Mouse (Mus musculus): ENCODE data around the gene Vmn1r112. TPM values are rescaled to one million over a fixed set of nuclear protein-coding genes. Genes with fewer than 3 reads are reported as not detected.
"Not testable (repeated sequence)": the region's sequence is repeated elsewhere in the genome, so short reads cannot be mapped to it uniquely, and the experiment has no call there.

Gene Vmn1r112
- not detected in 2 replicates for polyA plus RNA-seq (2012; rRNA removed)

DNA sequence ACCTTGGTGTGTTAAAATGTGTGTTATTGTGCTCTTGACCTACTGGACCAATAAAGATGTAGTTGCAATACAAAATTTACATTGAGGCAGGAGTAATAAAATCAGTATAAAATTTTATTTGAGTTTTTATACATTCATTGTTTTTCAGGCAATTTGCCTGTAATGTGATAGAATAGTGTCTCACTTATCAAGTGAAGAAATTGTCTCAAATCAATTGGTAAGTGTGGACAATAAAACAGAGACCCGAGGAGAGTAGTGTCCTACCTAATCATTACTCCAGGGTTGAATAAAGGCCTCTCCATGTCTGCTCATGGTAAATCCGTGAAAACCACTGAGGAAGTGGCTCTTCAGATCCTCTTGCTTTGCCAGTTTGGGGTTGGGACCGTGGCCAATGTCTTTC lies at the start of gene Vmn1r112:
TSS of gene Vmn1r112 (plus strand) at position 301 of the 400 bp plus-strand sequence.
- DNase-seq (ENCODE audit: low read depth), result not testable (repeated sequence)

DNA sequence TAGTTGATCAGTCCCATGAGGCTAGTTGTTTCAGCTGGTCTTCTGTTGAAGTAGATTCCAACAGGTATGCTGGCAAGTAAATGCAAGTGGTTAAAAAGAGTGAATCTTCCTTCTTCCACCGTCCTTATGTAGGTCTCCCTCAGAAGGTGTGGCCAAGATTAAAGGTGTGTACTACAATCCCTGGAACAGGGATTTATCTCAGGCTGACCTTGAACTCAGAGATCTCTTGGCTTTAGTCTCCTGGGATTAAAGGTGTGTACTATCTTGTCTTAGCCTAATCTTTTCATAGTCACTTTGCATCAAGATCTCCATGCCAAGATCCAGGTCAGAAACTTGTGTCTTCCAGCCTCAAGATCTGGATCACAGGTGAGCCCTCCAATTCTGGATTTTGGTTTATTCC lies 40.5 kb upstream of the Vmn1r112 start, which contains the start of gene Gm10668:
TSS of gene Gm10668 (minus strand) at position 101 of the 400 bp plus-strand sequence.
- DNase-seq (ENCODE audit: low read depth), result not testable (repeated sequence)

DNA sequence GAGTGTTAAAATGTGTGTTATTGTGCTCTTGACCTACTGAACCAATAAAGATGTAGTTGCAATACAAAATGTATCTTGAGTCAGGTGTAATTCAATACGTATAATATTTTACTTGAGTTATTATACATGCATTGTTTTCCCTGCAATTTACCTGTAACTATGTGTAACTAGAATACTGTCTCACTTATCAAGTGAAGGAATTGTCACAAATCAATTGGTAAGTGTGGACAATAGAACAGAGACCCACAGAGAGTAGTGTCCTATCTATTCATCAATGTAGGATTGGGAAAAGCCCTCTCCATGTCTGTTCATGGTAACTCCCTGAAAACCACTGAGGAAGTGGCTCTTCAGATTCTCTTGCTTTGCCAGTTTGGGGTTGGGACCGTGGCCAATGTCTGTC lies 16.0 kb downstream of the Vmn1r112 start, which contains the start of gene Vmn1r113:
TSS of gene Vmn1r113 (plus strand) at position 301 of the 400 bp plus-strand sequence.
- not testable (repeated sequence) for DNase-seq (ENCODE audit: low read depth)

DNA sequence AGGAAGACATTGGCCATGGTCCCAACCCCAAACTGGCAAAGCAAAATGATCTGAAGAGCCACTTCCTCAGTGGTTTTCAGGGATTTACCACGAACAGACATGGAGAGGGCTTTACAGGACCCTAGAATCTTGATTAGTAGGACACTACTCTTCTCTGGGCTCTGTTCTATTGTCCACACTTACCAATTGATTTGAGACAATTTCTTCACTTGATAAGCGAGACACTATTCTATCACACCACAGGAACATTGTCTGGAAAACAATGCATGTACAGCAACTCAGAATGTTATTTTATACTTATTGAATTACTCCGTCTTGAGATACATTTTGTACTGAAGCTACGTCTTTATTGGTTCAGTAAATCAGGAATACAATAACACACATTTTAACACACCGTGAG lies 41.1 kb downstream of the Vmn1r112 start, which contains the start of gene Vmn1r114:
TSS of gene Vmn1r114 (minus strand) at position 101 of the 400 bp plus-strand sequence.
- DNase-seq (ENCODE audit: low read depth), result not testable (repeated sequence)

Other genes starting within 250 kb of the Vmn1r112 start
- not detected in 2 replicates for gene Vmn1r104, start 237.3 kb upstream of the Vmn1r112 start, polyA plus RNA-seq (2012; rRNA removed)
- not detected in 2 replicates for gene Gm5726, start 225.4 kb upstream of the Vmn1r112 start, polyA plus RNA-seq (2012; rRNA removed)
- gene Gm4141, start 194.9 kb upstream of the Vmn1r112 start, polyA plus RNA-seq (2012; rRNA removed), result not detected in 2 replicates
- not detected in 2 replicates for gene Gm4513, start 172.2 kb upstream of the Vmn1r112 start, polyA plus RNA-seq (2012; rRNA removed)
- not detected in 2 replicates for gene Vmn1r107, start 102.3 kb upstream of the Vmn1r112 start, polyA plus RNA-seq (2012; rRNA removed)
- gene Vmn1r111, start 68.0 kb upstream of the Vmn1r112 start, polyA plus RNA-seq (2012; rRNA removed), result not detected in 2 replicates
- not detected in 2 replicates for gene Gm10668, start 40.6 kb upstream of the Vmn1r112 start, polyA plus RNA-seq (2012; rRNA removed)
- gene Vmn1r113, start 16.1 kb downstream of the Vmn1r112 start, polyA plus RNA-seq (2012; rRNA removed), result not detected in 2 replicates
- not detected in 2 replicates for gene Vmn1r114, start 41.0 kb downstream of the Vmn1r112 start, polyA plus RNA-seq (2012; rRNA removed)
- not detected in 2 replicates for gene Vmn1r115, start 73.8 kb downstream of the Vmn1r112 start, polyA plus RNA-seq (2012; rRNA removed)
- not detected in 2 replicates for gene Vmn1r116, start 101.1 kb downstream of the Vmn1r112 start, polyA plus RNA-seq (2012; rRNA removed)
- not detected in 2 replicates for gene Vmn1r117, start 112.9 kb downstream of the Vmn1r112 start, polyA plus RNA-seq (2012; rRNA removed)
- not detected in 2 replicates for gene Vmn1r118, start 141.2 kb downstream of the Vmn1r112 start, polyA plus RNA-seq (2012; rRNA removed)
- not detected in 2 replicates for gene Vmn1r119, start 241.3 kb downstream of the Vmn1r112 start, polyA plus RNA-seq (2012; rRNA removed)